Mouse (Mus musculus) erythroblast, embryonic 14.5 days (primary cell): ENCODE data around the gene Cd48.

Source experiments
- GATA1 ChIP-seq: IDR thresholded peaks from 2 replicates; pipeline ENCODE4 v1.6.1; 2012; ENCODE audit warnings: low read length, inconsistent platforms, mixed read lengths
- TAL1 ChIP-seq: IDR thresholded peaks from 3 replicates; pipeline ENCODE4 v1.6.1; 2012; ENCODE audit warnings: low read length, inconsistent platforms, mixed read lengths

- TF ChIP-seq GATA1 (no peak), TAL1 (no peak)
These were observed 21.4 kb upstream of the Cd48 start for GRCm38 (mm10) chr1:171660423-171660822.
